In the genomic region with DNA sequence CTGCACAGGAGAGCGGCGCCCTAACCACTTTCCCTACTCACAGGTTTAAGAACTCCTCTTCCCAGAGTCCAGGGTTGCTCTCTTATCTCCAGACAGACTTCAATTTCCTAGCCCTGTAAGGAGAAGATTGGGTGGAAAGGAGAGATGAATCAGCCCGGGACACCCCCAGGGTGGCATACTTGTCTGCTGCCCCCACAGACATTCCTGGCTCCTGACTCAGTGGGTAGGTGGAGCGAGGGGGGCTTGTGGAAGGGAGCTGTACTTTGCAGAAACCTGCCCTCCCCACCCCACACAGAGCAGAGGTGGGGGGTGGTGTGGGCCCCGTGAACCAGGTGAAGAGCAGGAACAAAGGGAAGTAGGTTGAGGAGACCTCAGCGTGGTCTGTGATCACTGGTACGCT, we compare ENCODE assay signal across 17 mouse cellular contexts. TPM values are rescaled to one million over a fixed set of nuclear protein-coding genes. Genes with fewer than 3 reads are reported as not detected.
DNase-seq lines count a peak whose midpoint lies in the region; ATAC-seq and TF ChIP-seq lines count a peak whose summit lies in the region.
"Had no signal": no experiment of that assay in that cellular context is flagged by ENCODE, and none has a peak within 500 bp of the region (broad histone marks: within the 10 kb centered on the region; RNA-seq: fewer than 3 reads in every experiment).

No protein-coding gene starts in this region.

- DNase-seq in left cerebral cortex, adult 2 months (ENCODE audit: extremely low spot score in 1 of 2, low spot score in 2 of 2) = peak; percentile 53 to 57
- DNase-seq in left cerebral cortex, adult 11 months (ENCODE audit: low spot score) = no peak
- DNase-seq in urinary bladder, postnatal 14 days (ENCODE audit: low spot score) = peak; percentile 56
- DNase-seq in urinary bladder, postnatal 36 days (ENCODE audit: low spot score in 2 of 2) = no peak
- peak; percentile 77 for DNase-seq in brain, adult 2 months (ENCODE audit: low read depth, low spot score)
- no peak for DNase-seq in adrenal gland, postnatal 25 days
- DNase-seq: cerebellum, adult 18-20 months; spleen, adult 18-20 months; thymus, postnatal 4 days had no signal

- H3K4me3 ChIP-seq in left cerebral cortex, adult 2 months = no peak overlapping the region
- H3K4me3 ChIP-seq: forebrain, embryonic 15.5 days; hindbrain, embryonic 10.5 days; intestine, embryonic 15.5 days; kidney, embryonic 15.5 days; lung, embryonic 15.5 days had no signal

- intact Hi-C loops in left cerebral cortex, adult 2 months (cut with DNase I) = loop anchor here (10.0 kb wide), 1 partner anchor 159 kb away; the partner anchor contains the start of gene Arid1a

- TF ChIP-seq CTCF in left cerebral cortex, adult 2 months (IDR thresholded peaks at IDR 0.05) = no peak

- no peak for ATAC-seq in megakaryocyte, adult 5-6 weeks (ENCODE audit: poor library complexity, severe bottlenecking)
- ATAC-seq: forebrain, embryonic 15.5 days; intestine, embryonic 15.5 days; midbrain, embryonic 16.5 days had no signal

- no peak overlapping the region for H3K27ac ChIP-seq in left cerebral cortex, adult 2 months
- H3K27ac ChIP-seq: forebrain, embryonic 15.5 days; hindbrain, embryonic 10.5 days; intestine, embryonic 15.5 days; kidney, embryonic 15.5 days; lung, embryonic 15.5 days had no signal

RNA-seq across cellular contexts. Expression of gene Sfn, which starts 6.4 kb away (rescaled TPM):
- total RNA-seq in left cerebral cortex, adult 2 months (2021) = 1 to 10 TPM; 1.7 to 2.6 TPM
- total RNA-seq in megakaryocyte, adult 5-6 weeks (2015) = 2.5 and 4.1 TPM in 2 replicates
- total RNA-seq in megakaryocyte, adult 5-6 weeks (2017) = 1.2 and 4.0 TPM in 2 replicates
- total RNA-seq in adrenal gland, postnatal 25 days (2021) = 1.3 and 1.7 TPM in 2 replicates

RNA-seq across cellular contexts. Expression of gene Gpn2, which starts 11.4 kb away (rescaled TPM):
- 10 to 100 TPM in 1 of 2 experiments, 1 to 10 TPM in 1; 9.4 to 12.3 TPM for total RNA-seq in left cerebral cortex, adult 2 months (2021)
- total RNA-seq in megakaryocyte, adult 5-6 weeks (2015) = 14.0 and 15.1 TPM in 2 replicates
- total RNA-seq in megakaryocyte, adult 5-6 weeks (2017) = 12.8 and 15.5 TPM in 2 replicates
- 15.8 and 16.1 TPM in 2 replicates for total RNA-seq in adrenal gland, postnatal 25 days (2021)

RNA-seq across cellular contexts. Expression of gene Gpatch3, which starts 21.0 kb away (rescaled TPM):
- 1 to 10 TPM; 8.5 to 8.7 TPM for total RNA-seq in left cerebral cortex, adult 2 months (2021)
- total RNA-seq in megakaryocyte, adult 5-6 weeks (2015) = 2.7 and 3.7 TPM in 2 replicates
- 32.6 and 40.2 TPM in 2 replicates for total RNA-seq in megakaryocyte, adult 5-6 weeks (2017)
- total RNA-seq in adrenal gland, postnatal 25 days (2021) = 5.9 and 8.3 TPM in 2 replicates

RNA-seq across cellular contexts. Expression of gene Nr0b2, which starts 42.4 kb away (rescaled TPM):
- total RNA-seq in left cerebral cortex, adult 2 months (2021) = not detected
- total RNA-seq in megakaryocyte, adult 5-6 weeks (2015) = 0.23 and 1.5 TPM in 2 replicates
- total RNA-seq in megakaryocyte, adult 5-6 weeks (2017) = 0.20 TPM in 1 of 2 replicates, not detected in the other
- 55.6 and 58.0 TPM in 2 replicates for total RNA-seq in adrenal gland, postnatal 25 days (2021)
- total RNA-seq: left cerebral cortex, adult 8-10 months had no signal

RNA-seq across cellular contexts. Expression of gene Nudc, which starts 49.7 kb away (rescaled TPM):
- 100 to 1,000 TPM; 143 to 156 TPM for total RNA-seq in left cerebral cortex, adult 2 months (2021)
- total RNA-seq in megakaryocyte, adult 5-6 weeks (2015) = 76.9 and 82.3 TPM in 2 replicates
- total RNA-seq in megakaryocyte, adult 5-6 weeks (2017) = 114 and 120 TPM in 2 replicates
- 171 and 211 TPM in 2 replicates for total RNA-seq in adrenal gland, postnatal 25 days (2021)

Comparison
In these comparisons a context has a peak if more than half of its experiments do, and no peak if none do; other contexts are left out.
1. DNase-seq: peak in left cerebral cortex, adult 2 months (2 of 2), urinary bladder, postnatal 14 days (single experiment) and brain, adult 2 months (single experiment); none in left cerebral cortex, adult 11 months (single experiment), urinary bladder, postnatal 36 days (0 of 2) and adrenal gland, postnatal 25 days (single experiment).